Mouse (Mus musculus): ENCODE measurements at regions not wholly inside any gene's neighbourhood (a gene's known extent, or its start where the extent isn't known, plus 50 kb on each side); places are given as distances from the start of the nearest gene placed in this dataset.

DNA sequence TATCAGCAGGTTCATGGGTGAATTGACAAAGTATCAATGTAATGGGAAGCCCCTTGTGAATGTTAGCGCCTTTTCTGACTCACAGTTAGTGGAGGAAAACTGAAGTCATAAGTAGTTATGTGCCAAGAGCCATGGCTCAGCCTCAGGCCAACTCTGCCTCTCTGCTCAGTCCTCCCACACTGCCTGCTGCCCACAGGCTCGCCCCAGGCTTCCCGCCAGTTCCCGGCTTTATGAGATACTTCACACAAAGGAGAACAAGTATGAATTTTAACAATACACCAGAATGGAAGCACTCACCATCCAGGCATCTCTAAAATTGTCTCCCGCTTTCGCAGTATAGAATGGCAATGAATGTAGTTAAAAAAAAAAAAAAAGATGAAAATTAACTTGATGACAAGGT lies 176.1 kb upstream of the Nsun2 start:
- no peak for TF ChIP-seq ZC3H11A (IDR thresholded peaks at IDR 0.05; ENCODE audit: borderline replicate concordance, low read depth, low read length)
- no peak for TF ChIP-seq ZNF384 (IDR thresholded peaks at IDR 0.05; ENCODE audit: low read depth, low read length)
- TF ChIP-seq MAFK (IDR thresholded peaks at IDR 0.05; ENCODE audit: insufficient read depth, low read depth, low read length) = no peak
- TF ChIP-seq HCFC1 (IDR thresholded peaks at IDR 0.05; ENCODE audit: borderline replicate concordance, insufficient read depth, low read length) = no peak
- no peak for TF ChIP-seq CHD2 (IDR thresholded peaks at IDR 0.05; ENCODE audit: low read depth, low read length)
- H3K36me3 ChIP-seq (ENCODE audit: control insufficient read depth, insufficient read depth, low read length, poor library complexity, severe bottlenecking) = no peaks in the 10 kb centered on the region
- no peaks in the 10 kb centered on the region for H3K4me1 ChIP-seq (ENCODE audit: control insufficient read depth in 2 of 2, insufficient read depth in 2 of 2, low read length in 2 of 2, poor library complexity in 1 of 2)
- H3K4me3 ChIP-seq (ENCODE audit: insufficient read depth in 1 of 2, low read depth in 1 of 2, low read length in 2 of 2, poor library complexity in 1 of 2, severe bottlenecking in 1 of 2) = no peak overlapping the region
- no peak for DNase-seq (ENCODE audit: low read depth, low spot score)
- H3K27ac ChIP-seq (ENCODE audit: insufficient read depth, low read depth, low read length, poor library complexity, severe bottlenecking) = no peak overlapping the region
- H3K9ac ChIP-seq (ENCODE audit: insufficient read depth, low read depth, low read length, poor library complexity, severe bottlenecking) = no peak overlapping the region
- H3K9me3 ChIP-seq (ENCODE audit: control insufficient read depth, insufficient read depth, low read depth, low read length) = no peaks in the 10 kb centered on the region
- in situ Hi-C loops (cut with MboI; ENCODE audit: low sequenced_read_pairs in 2 of 2, unreplicated experiment in 2 of 2) = no loop called here

DNA sequence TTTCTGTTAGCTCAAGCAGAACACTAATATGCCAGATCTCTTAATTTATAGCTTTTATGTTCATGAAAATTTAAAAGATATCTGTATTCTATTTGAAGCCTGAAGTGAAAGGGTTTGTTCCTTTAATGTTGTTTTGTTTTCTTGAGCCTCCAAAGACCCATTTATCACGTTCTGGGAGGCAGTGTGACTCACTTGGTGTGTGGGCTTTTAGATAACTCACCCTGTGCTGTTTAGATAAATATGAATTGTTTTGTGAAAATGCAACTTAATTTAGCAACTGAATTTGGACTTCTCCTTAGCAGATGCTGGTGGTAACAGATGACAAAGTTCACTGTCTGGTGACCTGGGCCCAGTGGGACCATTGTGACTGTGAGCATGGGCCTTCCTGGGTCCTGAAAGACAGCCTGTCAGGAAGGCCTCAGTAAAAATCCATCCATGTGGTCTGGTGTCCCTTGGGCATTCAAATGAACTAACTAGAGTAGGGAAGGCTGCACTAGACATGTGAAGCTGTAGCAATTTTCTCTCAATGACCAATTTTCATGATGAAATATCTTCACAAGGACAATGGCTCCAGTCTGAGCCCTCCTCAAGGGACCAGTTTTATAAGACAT lies 167.6 kb upstream of the Nsun2 start:
- no peak overlapping the region for H3K9ac ChIP-seq (ENCODE audit: insufficient read depth, low read depth, low read length, poor library complexity, severe bottlenecking)
- H3K36me3 ChIP-seq (ENCODE audit: control insufficient read depth, insufficient read depth, low read length, poor library complexity, severe bottlenecking) = no peaks in the 10 kb centered on the region
- H3K4me3 ChIP-seq (ENCODE audit: insufficient read depth in 1 of 2, low read depth in 1 of 2, low read length in 2 of 2, poor library complexity in 1 of 2, severe bottlenecking in 1 of 2) = no peak overlapping the region
- no peaks in the 10 kb centered on the region for H3K9me3 ChIP-seq (ENCODE audit: control insufficient read depth, insufficient read depth, low read depth, low read length)
- in situ Hi-C loops (cut with MboI; ENCODE audit: low sequenced_read_pairs in 2 of 2, unreplicated experiment in 2 of 2) = no loop called here
- H3K4me1 ChIP-seq (ENCODE audit: control insufficient read depth in 2 of 2, insufficient read depth in 2 of 2, low read length in 2 of 2, poor library complexity in 1 of 2) = no peaks in the 10 kb centered on the region
- TF ChIP-seq ZNF384 (IDR thresholded peaks at IDR 0.05; ENCODE audit: low read depth, low read length) = no peak
- TF ChIP-seq MAFK (IDR thresholded peaks at IDR 0.05; ENCODE audit: insufficient read depth, low read depth, low read length) = no peak
- no peak for TF ChIP-seq HCFC1 (IDR thresholded peaks at IDR 0.05; ENCODE audit: borderline replicate concordance, insufficient read depth, low read length)
- TF ChIP-seq CHD2 (IDR thresholded peaks at IDR 0.05; ENCODE audit: low read depth, low read length) = no peak
- TF ChIP-seq ZC3H11A (IDR thresholded peaks at IDR 0.05; ENCODE audit: borderline replicate concordance, low read depth, low read length) = no peak
- DNase-seq (ENCODE audit: low read depth, low spot score) = no peak
- H3K27ac ChIP-seq (ENCODE audit: insufficient read depth, low read depth, low read length, poor library complexity, severe bottlenecking) = no peak overlapping the region

DNA sequence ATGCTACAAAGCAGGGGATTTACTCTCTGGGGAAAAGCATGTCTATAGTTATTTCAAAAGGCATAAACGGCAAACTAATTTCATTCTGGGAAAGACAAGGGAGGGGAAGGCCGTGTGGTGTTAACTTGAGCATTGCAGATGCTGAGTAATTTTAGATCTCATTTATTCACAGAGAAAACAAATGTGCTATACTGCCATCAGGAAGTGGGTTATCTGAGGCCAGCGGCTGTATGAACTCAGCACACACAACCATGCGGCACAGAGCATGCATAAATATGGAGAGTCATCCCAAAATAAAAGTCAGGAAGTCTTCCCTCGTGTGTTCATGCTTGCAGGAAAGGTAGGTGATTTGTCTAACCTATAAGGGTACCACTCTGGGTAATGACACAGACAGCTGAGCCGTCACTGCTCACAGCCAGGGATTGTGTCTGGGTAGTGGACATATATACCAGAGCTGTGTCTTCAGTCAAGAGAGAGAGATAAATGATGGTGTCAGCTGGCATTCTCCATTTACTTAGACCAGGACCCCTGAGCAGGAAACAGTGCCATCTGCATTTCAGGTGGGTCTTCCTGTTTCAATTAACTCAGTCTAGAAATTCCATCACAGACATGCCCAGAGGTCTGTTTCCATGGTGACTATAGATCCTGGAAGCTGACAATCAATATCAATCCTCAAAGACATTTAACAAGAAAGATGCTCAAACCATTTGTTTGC lies 160.3 kb upstream of the Nsun2 start:
- Histone ChIP-seq H3K9me3 (ENCODE audit: control insufficient read depth, insufficient read depth, low read depth, low read length) (no peaks in the 10 kb centered on the region), H3K9ac (ENCODE audit: insufficient read depth, low read depth, low read length, poor library complexity, severe bottlenecking) (no peak overlapping the region), H3K36me3 (ENCODE audit: control insufficient read depth, insufficient read depth, low read length, poor library complexity, severe bottlenecking) (no peaks in the 10 kb centered on the region), H3K4me3 (ENCODE audit: insufficient read depth in 1 of 2, low read depth in 1 of 2, low read length in 2 of 2, poor library complexity in 1 of 2, severe bottlenecking in 1 of 2) (no peak overlapping the region), H3K27ac (ENCODE audit: insufficient read depth, low read depth, low read length, poor library complexity, severe bottlenecking) (no peak overlapping the region), H3K4me1 (ENCODE audit: control insufficient read depth in 2 of 2, insufficient read depth in 2 of 2, low read length in 2 of 2, poor library complexity in 1 of 2) (no peaks in the 10 kb centered on the region)
- TF ChIP-seq MAFK (IDR thresholded peaks at IDR 0.05; ENCODE audit: insufficient read depth, low read depth, low read length) (no peak), ZC3H11A (IDR thresholded peaks at IDR 0.05; ENCODE audit: borderline replicate concordance, low read depth, low read length) (no peak), ZNF384 (IDR thresholded peaks at IDR 0.05; ENCODE audit: low read depth, low read length) (no peak), CHD2 (IDR thresholded peaks at IDR 0.05; ENCODE audit: low read depth, low read length) (no peak), HCFC1 (IDR thresholded peaks at IDR 0.05; ENCODE audit: borderline replicate concordance, insufficient read depth, low read length) (no peak)
- in situ Hi-C loops (cut with MboI; ENCODE audit: low sequenced_read_pairs in 2 of 2, unreplicated experiment in 2 of 2) = no loop called here
- no peak for DNase-seq (ENCODE audit: low read depth, low spot score)

DNA sequence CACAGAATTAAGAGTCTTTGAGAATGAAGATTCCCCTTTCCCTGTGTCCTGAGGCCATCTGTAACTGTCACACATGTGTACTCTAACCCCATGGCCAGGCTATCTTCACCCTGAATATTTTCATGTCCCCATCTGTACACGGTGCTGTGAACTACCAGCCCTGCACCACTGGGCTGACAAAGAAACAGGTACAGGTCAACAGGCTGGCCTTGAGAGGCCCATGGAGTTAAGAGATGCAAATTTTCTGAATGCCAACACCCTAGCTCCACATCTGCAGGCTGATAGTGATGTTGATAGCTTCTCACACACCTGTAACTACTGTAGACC lies 159.8 kb upstream of the Nsun2 start:
- no peak for DNase-seq (ENCODE audit: low read depth, low spot score)
- Histone ChIP-seq H3K9ac (ENCODE audit: insufficient read depth, low read depth, low read length, poor library complexity, severe bottlenecking) (no peak overlapping the region), H3K4me3 (ENCODE audit: insufficient read depth in 1 of 2, low read depth in 1 of 2, low read length in 2 of 2, poor library complexity in 1 of 2, severe bottlenecking in 1 of 2) (no peak overlapping the region), H3K4me1 (ENCODE audit: control insufficient read depth in 2 of 2, insufficient read depth in 2 of 2, low read length in 2 of 2, poor library complexity in 1 of 2) (no peaks in the 10 kb centered on the region), H3K36me3 (ENCODE audit: control insufficient read depth, insufficient read depth, low read length, poor library complexity, severe bottlenecking) (no peaks in the 10 kb centered on the region), H3K27ac (ENCODE audit: insufficient read depth, low read depth, low read length, poor library complexity, severe bottlenecking) (no peak overlapping the region), H3K9me3 (ENCODE audit: control insufficient read depth, insufficient read depth, low read depth, low read length) (no peaks in the 10 kb centered on the region)
- TF ChIP-seq ZC3H11A (IDR thresholded peaks at IDR 0.05; ENCODE audit: borderline replicate concordance, low read depth, low read length) = no peak
- no peak for TF ChIP-seq HCFC1 (IDR thresholded peaks at IDR 0.05; ENCODE audit: borderline replicate concordance, insufficient read depth, low read length)
- TF ChIP-seq CHD2 (IDR thresholded peaks at IDR 0.05; ENCODE audit: low read depth, low read length) = no peak
- TF ChIP-seq ZNF384 (IDR thresholded peaks at IDR 0.05; ENCODE audit: low read depth, low read length) = no peak
- no peak for TF ChIP-seq MAFK (IDR thresholded peaks at IDR 0.05; ENCODE audit: insufficient read depth, low read depth, low read length)
- in situ Hi-C loops (cut with MboI; ENCODE audit: low sequenced_read_pairs in 2 of 2, unreplicated experiment in 2 of 2) = no loop called here

Data from ES-E14 (cell line).